Mouse (Mus musculus): ENCODE measurements around the gene Col4a6. TPM values are rescaled to one million over a fixed set of nuclear protein-coding genes. Genes with fewer than 3 reads are reported as not detected.

Gene Col4a6
- polyA plus RNA-seq, 1 experiment from 2014 or later: 3.0 TPM

DNA sequence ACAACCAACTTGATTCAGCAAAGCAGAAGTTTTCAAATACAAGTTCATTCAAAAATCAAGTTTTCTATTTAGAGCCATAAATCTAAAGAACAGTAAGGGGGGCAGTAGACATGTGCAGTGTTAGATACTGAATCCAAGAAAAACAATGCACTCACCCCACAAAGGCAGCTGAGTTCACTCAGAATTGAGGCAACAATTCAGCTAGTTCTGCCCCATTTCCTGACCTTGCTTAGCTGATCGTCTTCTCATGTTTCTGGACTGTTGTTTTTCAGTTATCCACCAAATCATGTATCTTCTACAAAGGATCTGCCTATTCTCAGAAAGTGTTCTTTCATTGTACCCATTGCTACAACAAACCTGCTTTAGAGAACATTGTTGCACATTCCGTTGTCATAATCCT is 58.6 kb downstream of the Col4a6 start:
- ATAC-seq (ENCODE audit: low FRiP score, low TSS enrichment) (no peak), DNase-seq (no peak)
- no peaks in the 10 kb centered on the region for H3K36me3 ChIP-seq (ENCODE audit: control insufficient read depth, insufficient read depth, low read length)
- no peaks in the 10 kb centered on the region for H3K4me1 ChIP-seq (ENCODE audit: control insufficient read depth, insufficient read depth, low read length)
- no peaks in the 10 kb centered on the region; the same call in 1 of the 2 replicates for H3K27me3 ChIP-seq (ENCODE audit: control insufficient read depth, insufficient read depth, low read length)
- H3K4me3 ChIP-seq (replicated peaks; ENCODE audit: low read depth, low read length): no peak overlapping the region
- H3K27ac ChIP-seq (replicated peaks; ENCODE audit: low read depth, low read length): no peak overlapping the region
- no peaks in the 10 kb centered on the region for H3K9me3 ChIP-seq (ENCODE audit: control insufficient read depth, low read length)
- no peak overlapping the region for H3K9ac ChIP-seq (replicated peaks; ENCODE audit: low read length)
- no peak overlapping the region for H3K4me2 ChIP-seq (ENCODE audit: low read length)
- WGBS: 56% methylated on average over 2 of the region's 2 CpGs

- Histone ChIP-seq H3K9me3 (ENCODE audit: control insufficient read depth, low read length) (no peaks in the 10 kb centered on the region), H3K4me2 (ENCODE audit: low read length) (no peak overlapping the region), H3K4me3 (replicated peaks; ENCODE audit: low read depth, low read length) (no peak overlapping the region), H3K9ac (replicated peaks; ENCODE audit: low read length) (no peak overlapping the region), H3K36me3 (ENCODE audit: control insufficient read depth, insufficient read depth, low read length) (no peaks in the 10 kb centered on the region), H3K4me1 (ENCODE audit: control insufficient read depth, insufficient read depth, low read length) (no peaks in the 10 kb centered on the region), H3K27ac (replicated peaks; ENCODE audit: low read depth, low read length) (no peak overlapping the region), H3K27me3 (ENCODE audit: control insufficient read depth, insufficient read depth, low read length) (no peaks in the 10 kb centered on the region)
- 83% methylated on average over 3 of the region's 3 CpGs for WGBS
- no peak for ATAC-seq (ENCODE audit: low FRiP score, low TSS enrichment)
- DNase-seq: no peak
Observed at GRCm38 (mm10) chrX:141396243-141396642, 77.6 kb downstream of the Col4a6 start.

DNA sequence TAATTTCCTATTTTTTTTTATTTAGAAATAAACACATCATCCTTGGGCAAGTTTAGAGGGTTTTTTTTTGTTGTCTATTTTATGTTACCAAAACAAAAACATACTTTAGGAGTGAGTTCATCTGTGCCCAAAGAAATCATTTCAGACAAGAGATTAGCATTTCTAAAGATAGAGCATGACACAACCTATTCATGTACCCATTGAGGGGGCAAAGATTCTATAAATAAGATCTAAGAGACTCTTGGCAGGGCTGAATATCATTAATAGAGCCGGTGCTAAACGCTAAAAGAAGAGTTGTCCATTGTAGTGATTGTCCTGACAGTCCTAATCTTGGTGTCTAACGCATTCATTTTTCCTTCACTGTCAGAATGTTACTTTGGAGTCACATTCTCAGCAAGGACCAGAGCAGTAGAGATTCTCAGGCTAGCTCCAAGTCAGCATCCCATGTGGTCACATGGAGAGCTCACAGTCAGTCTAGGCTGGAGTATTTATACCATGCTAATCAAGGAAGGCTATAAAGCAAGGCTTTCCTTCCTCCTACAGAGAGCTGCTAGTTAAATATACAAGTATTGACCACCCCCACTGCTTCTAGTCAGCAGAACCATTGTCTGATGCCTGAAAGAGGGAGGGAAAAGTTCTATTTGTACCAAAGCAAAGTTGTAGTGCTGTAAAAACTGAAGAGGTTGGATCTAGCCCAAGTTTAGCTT is 88.3 kb downstream of the Col4a6 start:
- DNase-seq: peak; percentile 6
- no peak overlapping the region for H3K4me3 ChIP-seq (replicated peaks; ENCODE audit: low read depth, low read length)
- no peaks in the 10 kb centered on the region for H3K27me3 ChIP-seq (ENCODE audit: control insufficient read depth, insufficient read depth, low read length)
- H3K27ac ChIP-seq (replicated peaks; ENCODE audit: low read depth, low read length): no peak overlapping the region
- H3K4me2 ChIP-seq (ENCODE audit: low read length): no peak overlapping the region
- H3K9ac ChIP-seq (replicated peaks; ENCODE audit: low read length): no peak overlapping the region
- H3K36me3 ChIP-seq (ENCODE audit: control insufficient read depth, insufficient read depth, low read length): no peaks in the 10 kb centered on the region
- no peaks in the 10 kb centered on the region for H3K9me3 ChIP-seq (ENCODE audit: control insufficient read depth, low read length)
- no peaks in the 10 kb centered on the region for H3K4me1 ChIP-seq (ENCODE audit: control insufficient read depth, insufficient read depth, low read length)
- 30% methylated on average over 3 of the region's 3 CpGs for WGBS
- no peak; the same call in 1 of the 2 replicates for ATAC-seq (ENCODE audit: low FRiP score, low TSS enrichment)

DNA sequence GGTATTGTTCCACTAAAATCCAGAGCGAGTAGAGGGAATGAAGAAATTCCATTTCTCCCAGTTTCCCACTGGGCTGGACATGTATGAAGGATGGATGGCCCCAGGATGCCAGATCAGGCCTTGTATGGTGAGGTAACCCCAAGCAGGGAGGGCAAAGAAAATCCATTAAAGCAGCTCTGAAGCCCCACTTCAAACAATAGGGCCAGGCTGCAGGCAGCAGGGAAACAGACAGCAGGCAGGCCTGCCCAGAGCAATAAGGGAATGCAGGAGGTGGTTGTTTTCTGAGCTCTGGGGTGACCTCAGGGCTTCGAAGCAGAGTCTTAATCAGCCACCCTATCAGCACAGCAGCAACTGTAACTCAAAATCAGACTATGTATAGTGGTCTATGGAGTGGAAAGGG is 89.2 kb downstream of the Col4a6 start:
- Histone ChIP-seq H3K9ac (replicated peaks; ENCODE audit: low read length) (no peak overlapping the region), H3K4me1 (ENCODE audit: control insufficient read depth, insufficient read depth, low read length) (no peaks in the 10 kb centered on the region), H3K4me3 (replicated peaks; ENCODE audit: low read depth, low read length) (no peak overlapping the region), H3K36me3 (ENCODE audit: control insufficient read depth, insufficient read depth, low read length) (no peaks in the 10 kb centered on the region), H3K9me3 (ENCODE audit: control insufficient read depth, low read length) (no peaks in the 10 kb centered on the region), H3K27me3 (ENCODE audit: control insufficient read depth, insufficient read depth, low read length) (no peaks in the 10 kb centered on the region), H3K4me2 (ENCODE audit: low read length) (no peak overlapping the region), H3K27ac (replicated peaks; ENCODE audit: low read depth, low read length) (no peak overlapping the region)
- WGBS: 28% methylated on average over 2 of the region's 2 CpGs
- ATAC-seq (ENCODE audit: low FRiP score, low TSS enrichment) (no peak), DNase-seq (peak; percentile 2)

DNA sequence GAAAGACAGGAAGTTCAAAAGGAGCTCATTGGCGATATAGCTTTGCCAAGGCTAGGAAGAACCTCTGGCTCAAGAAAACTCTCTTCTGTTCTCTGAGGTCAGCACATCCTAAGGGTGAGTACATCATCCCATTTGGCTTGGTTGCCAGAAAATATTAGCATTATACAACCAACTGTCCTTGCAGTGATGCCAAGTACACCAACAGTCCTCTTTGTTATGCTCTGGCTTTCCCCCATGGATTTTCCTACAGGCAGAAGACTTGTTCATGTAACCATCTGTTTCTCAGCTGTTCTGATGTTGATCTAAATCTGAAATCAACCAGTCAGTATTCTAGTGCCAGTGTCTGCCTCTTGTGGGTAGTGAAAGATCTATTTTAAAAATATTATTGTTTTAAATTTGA is 103.6 kb downstream of the Col4a6 start:
- no peak for ATAC-seq (ENCODE audit: low FRiP score, low TSS enrichment)
- Histone ChIP-seq H3K4me1 (ENCODE audit: control insufficient read depth, insufficient read depth, low read length) (no peaks in the 10 kb centered on the region), H3K36me3 (ENCODE audit: control insufficient read depth, insufficient read depth, low read length) (no peaks in the 10 kb centered on the region), H3K9ac (replicated peaks; ENCODE audit: low read length) (no peak overlapping the region), H3K27me3 (ENCODE audit: control insufficient read depth, insufficient read depth, low read length) (no peaks in the 10 kb centered on the region), H3K4me2 (ENCODE audit: low read length) (no peak overlapping the region), H3K9me3 (ENCODE audit: control insufficient read depth, low read length) (no peaks in the 10 kb centered on the region), H3K4me3 (replicated peaks; ENCODE audit: low read depth, low read length) (no peak overlapping the region), H3K27ac (replicated peaks; ENCODE audit: low read depth, low read length) (no peak overlapping the region)
- DNase-seq: no peak
- WGBS: 77% methylated on average over 1 of the region's 1 CpGs

- no peak overlapping the region for H3K4me2 ChIP-seq (ENCODE audit: low read length)
- no peak overlapping the region for H3K9ac ChIP-seq (replicated peaks; ENCODE audit: low read length)
- ATAC-seq (ENCODE audit: low FRiP score, low TSS enrichment) (no peak), DNase-seq (no peak)
- H3K9me3 ChIP-seq (ENCODE audit: control insufficient read depth, low read length): no peaks in the 10 kb centered on the region
- no peaks in the 10 kb centered on the region for H3K4me1 ChIP-seq (ENCODE audit: control insufficient read depth, insufficient read depth, low read length)
- no peaks in the 10 kb centered on the region for H3K27me3 ChIP-seq (ENCODE audit: control insufficient read depth, insufficient read depth, low read length)
- no peak overlapping the region for H3K27ac ChIP-seq (replicated peaks; ENCODE audit: low read depth, low read length)
- no peak overlapping the region for H3K4me3 ChIP-seq (replicated peaks; ENCODE audit: low read depth, low read length)
- H3K36me3 ChIP-seq (ENCODE audit: control insufficient read depth, insufficient read depth, low read length): no peaks in the 10 kb centered on the region
Observed at GRCm38 (mm10) chrX:141363331-141363730, 110.5 kb downstream of the Col4a6 start.

GRCm38 (mm10) chrX:141341417-141341816 is 132.5 kb downstream of the Col4a6 start:
- H3K9ac ChIP-seq (replicated peaks; ENCODE audit: low read length): no peak overlapping the region
- H3K4me1 ChIP-seq (ENCODE audit: control insufficient read depth, insufficient read depth, low read length): no peaks in the 10 kb centered on the region
- H3K9me3 ChIP-seq (ENCODE audit: control insufficient read depth, low read length): no peaks in the 10 kb centered on the region
- H3K27ac ChIP-seq (replicated peaks; ENCODE audit: low read depth, low read length): no peak overlapping the region
- no peaks in the 10 kb centered on the region for H3K36me3 ChIP-seq (ENCODE audit: control insufficient read depth, insufficient read depth, low read length)
- no peaks in the 10 kb centered on the region for H3K27me3 ChIP-seq (ENCODE audit: control insufficient read depth, insufficient read depth, low read length)
- H3K4me3 ChIP-seq (replicated peaks; ENCODE audit: low read depth, low read length): no peak overlapping the region
- peak; percentile 1 for DNase-seq
- H3K4me2 ChIP-seq (ENCODE audit: low read length): no peak overlapping the region
- 52% methylated on average over 2 of the region's 2 CpGs for WGBS
- no peak for ATAC-seq (ENCODE audit: low FRiP score, low TSS enrichment)

GRCm38 (mm10) chrX:141328044-141328443 is 145.8 kb downstream of the Col4a6 start:
- Histone ChIP-seq H3K36me3 (ENCODE audit: control insufficient read depth, insufficient read depth, low read length) (no peaks in the 10 kb centered on the region), H3K9me3 (ENCODE audit: control insufficient read depth, low read length) (no peaks in the 10 kb centered on the region), H3K27ac (replicated peaks; ENCODE audit: low read depth, low read length) (no peak overlapping the region), H3K4me2 (ENCODE audit: low read length) (no peak overlapping the region), H3K4me1 (ENCODE audit: control insufficient read depth, insufficient read depth, low read length) (no peaks in the 10 kb centered on the region), H3K9ac (replicated peaks; ENCODE audit: low read length) (no peak overlapping the region), H3K4me3 (replicated peaks; ENCODE audit: low read depth, low read length) (no peak overlapping the region), H3K27me3 (ENCODE audit: control insufficient read depth, insufficient read depth, low read length) (0 out of 2 replicates have a peak, but pooled peaks cover 5% of the 10 kb centered on the region)
- DNase-seq: no peak
- ATAC-seq (ENCODE audit: low FRiP score, low TSS enrichment): no peak
- 87% methylated on average over 2 of the region's 2 CpGs for WGBS

DNA sequence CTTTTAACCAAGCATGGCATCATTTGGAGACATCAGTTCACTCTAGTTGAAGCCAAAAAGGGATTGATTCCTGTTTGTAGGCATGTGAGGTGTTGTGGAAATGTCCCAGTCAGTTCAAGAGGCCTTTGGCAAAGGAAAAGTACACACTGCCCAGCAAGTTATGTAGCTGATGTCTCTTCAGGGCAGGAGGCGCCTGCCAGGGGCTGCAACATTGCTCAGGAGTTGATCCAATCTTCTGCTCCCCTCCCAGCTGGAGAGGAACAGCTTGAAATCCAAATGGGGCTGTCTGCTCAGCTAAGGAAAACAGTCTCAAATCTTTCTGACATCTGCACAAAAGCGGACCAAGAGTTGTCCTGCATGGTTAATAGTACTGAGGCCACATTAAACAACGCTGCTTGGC is 149.7 kb downstream of the Col4a6 start:
- no peaks in the 10 kb centered on the region for H3K4me1 ChIP-seq (ENCODE audit: control insufficient read depth, insufficient read depth, low read length)
- no peak overlapping the region for H3K9ac ChIP-seq (replicated peaks; ENCODE audit: low read length)
- H3K36me3 ChIP-seq (ENCODE audit: control insufficient read depth, insufficient read depth, low read length): no peaks in the 10 kb centered on the region
- H3K4me2 ChIP-seq (ENCODE audit: low read length): no peak overlapping the region
- DNase-seq (no peak), ATAC-seq (ENCODE audit: low FRiP score, low TSS enrichment) (no peak)
- H3K27me3 ChIP-seq (ENCODE audit: control insufficient read depth, insufficient read depth, low read length): 0 out of 2 replicates have a peak, but pooled peaks cover 6% of the 10 kb centered on the region
- no peak overlapping the region for H3K27ac ChIP-seq (replicated peaks; ENCODE audit: low read depth, low read length)
- no peak overlapping the region for H3K4me3 ChIP-seq (replicated peaks; ENCODE audit: low read depth, low read length)
- H3K9me3 ChIP-seq (ENCODE audit: control insufficient read depth, low read length): no peaks in the 10 kb centered on the region
- WGBS: 44% methylated on average over 3 of the region's 3 CpGs

Measured in midbrain, embryonic 14.5 days (tissue).